Mouse (Mus musculus): ENCODE data around the gene Polr2f. TPM values are rescaled to one million over a fixed set of nuclear protein-coding genes. Genes with fewer than 3 reads are reported as not detected.

Polr2f gene
- polyA plus RNA-seq, 1 experiment from 2014 or later, result 336 TPM

- DNase-seq (ENCODE audit: low spot score) (peak; percentile 93), ATAC-seq (ENCODE audit: low FRiP score) (peak; percentile 58)
- Histone ChIP-seq H3K36me3 (ENCODE audit: control insufficient read depth, insufficient read depth, low read length) (peaks cover 9% of the 10 kb centered on the region; the same call in 1 of the 2 replicates), H3K4me3 (ENCODE audit: low read depth, low read length) (no peak overlapping the region), H3K9me3 (ENCODE audit: control insufficient read depth, low read length) (no peaks in the 10 kb centered on the region), H3K27me3 (ENCODE audit: control insufficient read depth, insufficient read depth, low read length) (no peaks in the 10 kb centered on the region), H3K4me2 (replicated peaks; ENCODE audit: low read depth, low read length) (no peak overlapping the region), H3K4me1 (replicated peaks; ENCODE audit: control insufficient read depth, insufficient read depth, low read length) (peaks cover 7% of the 10 kb centered on the region; the same call in 1 of the 2 replicates), H3K27ac (ENCODE audit: low read depth, low read length) (no peak overlapping the region), H3K9ac (ENCODE audit: low read depth, low read length) (no peak overlapping the region)
- 54% methylated on average over 7 of the region's 7 CpGs for WGBS
Measured at GRCm38 (mm10) chr15:79148533-79148932, 7.7 kb downstream of the Polr2f start.

- 67% methylated on average over 8 of the region's 8 CpGs for WGBS
- no peaks in the 10 kb centered on the region for H3K27me3 ChIP-seq (ENCODE audit: control insufficient read depth, insufficient read depth, low read length)
- H3K36me3 ChIP-seq (ENCODE audit: control insufficient read depth, insufficient read depth, low read length), result peaks cover 4% of the 10 kb centered on the region; the same call in 1 of the 2 replicates
- H3K4me1 ChIP-seq (replicated peaks; ENCODE audit: control insufficient read depth, insufficient read depth, low read length), result peaks cover 16% of the 10 kb centered on the region
- H3K27ac ChIP-seq (ENCODE audit: low read depth, low read length), result peak overlapping the region; percentile 80
- no peaks in the 10 kb centered on the region for H3K9me3 ChIP-seq (ENCODE audit: control insufficient read depth, low read length)
- no peak overlapping the region for H3K4me2 ChIP-seq (replicated peaks; ENCODE audit: low read depth, low read length)
- DNase-seq (ENCODE audit: low spot score), result peak; percentile 57
- ATAC-seq (ENCODE audit: low FRiP score), result peak; percentile 54
- peak overlapping the region; percentile 8; the same call in 1 of the 2 replicates for H3K9ac ChIP-seq (ENCODE audit: low read depth, low read length)
- no peak overlapping the region for H3K4me3 ChIP-seq (ENCODE audit: low read depth, low read length)
Measured at GRCm38 (mm10) chr15:79151881-79152280, 11.1 kb downstream of the Polr2f start.

DNA sequence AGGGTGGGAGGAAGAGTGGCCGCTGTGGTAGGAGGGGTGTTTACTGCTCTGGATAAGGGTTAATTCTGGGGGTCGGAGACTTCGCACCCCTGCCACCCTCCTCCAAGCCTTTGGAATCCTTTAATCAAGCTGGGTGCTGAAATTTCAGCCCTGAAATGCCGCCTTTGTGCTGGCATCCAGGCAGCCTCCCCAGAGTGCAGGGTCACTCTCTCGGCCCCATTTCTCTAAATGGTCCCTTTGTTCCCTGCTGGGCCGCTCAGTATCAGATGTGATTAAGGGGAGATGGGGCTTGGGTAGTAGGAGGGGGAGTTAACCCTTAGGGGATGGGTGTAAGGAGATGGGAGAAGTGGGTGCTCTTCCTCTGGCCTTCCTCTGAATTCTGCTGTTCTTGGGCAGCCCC is 11.9 kb downstream of the Polr2f start:
- ATAC-seq (ENCODE audit: low FRiP score), result no peak
- Histone ChIP-seq H3K4me2 (replicated peaks; ENCODE audit: low read depth, low read length) (no peak overlapping the region), H3K27me3 (ENCODE audit: control insufficient read depth, insufficient read depth, low read length) (no peaks in the 10 kb centered on the region), H3K27ac (ENCODE audit: low read depth, low read length) (peak overlapping the region; percentile 80), H3K36me3 (ENCODE audit: control insufficient read depth, insufficient read depth, low read length) (no peaks in the 10 kb centered on the region), H3K4me1 (replicated peaks; ENCODE audit: control insufficient read depth, insufficient read depth, low read length) (peaks cover 16% of the 10 kb centered on the region), H3K4me3 (ENCODE audit: low read depth, low read length) (no peak overlapping the region), H3K9ac (ENCODE audit: low read depth, low read length) (no peak overlapping the region), H3K9me3 (ENCODE audit: control insufficient read depth, low read length) (no peaks in the 10 kb centered on the region)
- no peak for DNase-seq (ENCODE audit: low spot score)
- 44% methylated on average over 6 of the region's 6 CpGs for WGBS

GRCm38 (mm10) chr15:79155572-79155971 is 14.8 kb downstream of the Polr2f start:
- 24% methylated on average over 3 of the region's 3 CpGs for WGBS
- Histone ChIP-seq H3K4me1 (replicated peaks; ENCODE audit: control insufficient read depth, insufficient read depth, low read length) (peaks cover 16% of the 10 kb centered on the region), H3K4me2 (replicated peaks; ENCODE audit: low read depth, low read length) (no peak overlapping the region), H3K27ac (ENCODE audit: low read depth, low read length) (no peak overlapping the region), H3K9ac (ENCODE audit: low read depth, low read length) (peak overlapping the region; percentile 37; the same call in 1 of the 2 replicates), H3K36me3 (ENCODE audit: control insufficient read depth, insufficient read depth, low read length) (no peaks in the 10 kb centered on the region), H3K9me3 (ENCODE audit: control insufficient read depth, low read length) (no peaks in the 10 kb centered on the region), H3K4me3 (ENCODE audit: low read depth, low read length) (no peak overlapping the region), H3K27me3 (ENCODE audit: control insufficient read depth, insufficient read depth, low read length) (no peaks in the 10 kb centered on the region)
- ATAC-seq (ENCODE audit: low FRiP score) (no peak), DNase-seq (ENCODE audit: low spot score) (no peak)

- 69% methylated on average over 7 of the region's 7 CpGs for WGBS
- H3K4me2 ChIP-seq (replicated peaks; ENCODE audit: low read depth, low read length), result no peak overlapping the region
- no peak overlapping the region for H3K27ac ChIP-seq (ENCODE audit: low read depth, low read length)
Measured at GRCm38 (mm10) chr15:79162301-79162700, 21.5 kb downstream of the Polr2f start.

DNA sequence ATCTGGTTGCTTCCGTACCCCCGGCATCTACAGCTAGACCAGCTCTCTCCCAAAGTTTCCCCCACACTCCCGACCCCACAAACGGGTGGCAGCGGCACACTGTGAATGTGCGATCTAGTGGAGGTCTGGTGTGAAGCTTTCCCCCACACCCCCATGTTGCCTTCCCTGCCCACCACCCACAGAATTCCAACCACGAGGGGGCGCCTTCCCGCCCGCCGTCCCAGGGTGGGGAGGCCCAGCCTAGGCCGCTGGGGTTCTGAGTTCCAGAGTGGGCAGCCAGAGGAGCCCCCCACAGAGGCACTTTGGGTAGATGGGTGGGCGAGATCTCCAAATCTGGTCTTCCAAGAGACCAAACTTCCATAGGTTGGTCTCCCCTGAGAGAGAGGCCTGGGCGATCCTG is 22.0 kb downstream of the Polr2f start:
- DNase-seq (ENCODE audit: low spot score), result no peak
- peaks cover 42% of the 10 kb centered on the region for H3K27me3 ChIP-seq (ENCODE audit: control insufficient read depth, insufficient read depth, low read length)

More at GRCm38 (mm10) chr15:79162301-79162700, 21.5 kb downstream of the Polr2f start:
- Histone ChIP-seq H3K27me3 (ENCODE audit: control insufficient read depth, insufficient read depth, low read length) (peaks cover 42% of the 10 kb centered on the region), H3K9ac (ENCODE audit: low read depth, low read length) (no peak overlapping the region), H3K4me1 (replicated peaks; ENCODE audit: control insufficient read depth, insufficient read depth, low read length) (peaks cover 6% of the 10 kb centered on the region), H3K4me3 (ENCODE audit: low read depth, low read length) (peak overlapping the region; percentile 23; the same call in 1 of the 2 replicates), H3K36me3 (ENCODE audit: control insufficient read depth, insufficient read depth, low read length) (no peaks in the 10 kb centered on the region), H3K9me3 (ENCODE audit: control insufficient read depth, low read length) (no peaks in the 10 kb centered on the region)
- no peak for ATAC-seq (ENCODE audit: low FRiP score)
- no peak for DNase-seq (ENCODE audit: low spot score)

GRCm38 (mm10) chr15:79164251-79164650 is 23.4 kb downstream of the Polr2f start:
- no peak overlapping the region for H3K4me2 ChIP-seq (replicated peaks; ENCODE audit: low read depth, low read length)
- peaks cover 6% of the 10 kb centered on the region for H3K4me1 ChIP-seq (replicated peaks; ENCODE audit: control insufficient read depth, insufficient read depth, low read length)
- H3K27ac ChIP-seq (ENCODE audit: low read depth, low read length), result no peak overlapping the region
- no peak overlapping the region for H3K9ac ChIP-seq (ENCODE audit: low read depth, low read length)
- no peak for ATAC-seq (ENCODE audit: low FRiP score)
- H3K9me3 ChIP-seq (ENCODE audit: control insufficient read depth, low read length), result no peaks in the 10 kb centered on the region
- DNase-seq (ENCODE audit: low spot score), result peak; percentile 41
- H3K4me3 ChIP-seq (ENCODE audit: low read depth, low read length), result no peak overlapping the region
- no peaks in the 10 kb centered on the region for H3K36me3 ChIP-seq (ENCODE audit: control insufficient read depth, insufficient read depth, low read length)
- peaks cover 42% of the 10 kb centered on the region for H3K27me3 ChIP-seq (ENCODE audit: control insufficient read depth, insufficient read depth, low read length)
- WGBS, result 4% methylated on average over 11 of the region's 15 CpGs

More for the DNA sequence above, 22.0 kb downstream of the Polr2f start:
- peak overlapping the region; percentile 23 for H3K4me3 ChIP-seq (ENCODE audit: low read depth, low read length)
- no peaks in the 10 kb centered on the region for H3K9me3 ChIP-seq (ENCODE audit: control insufficient read depth, low read length)
- H3K27ac ChIP-seq (ENCODE audit: low read depth, low read length), result no peak overlapping the region
- no peak for ATAC-seq (ENCODE audit: low FRiP score)
- no peak overlapping the region; the same call in 1 of the 2 replicates for H3K4me2 ChIP-seq (replicated peaks; ENCODE audit: low read depth, low read length)
- H3K9ac ChIP-seq (ENCODE audit: low read depth, low read length), result 0 out of 2 replicates have a peak overlapping the region, but pooled peaks have one; percentile 24
- H3K4me1 ChIP-seq (replicated peaks; ENCODE audit: control insufficient read depth, insufficient read depth, low read length), result peaks cover 6% of the 10 kb centered on the region
- WGBS, result 41% methylated on average over 14 of the region's 14 CpGs
- H3K36me3 ChIP-seq (ENCODE audit: control insufficient read depth, insufficient read depth, low read length), result no peaks in the 10 kb centered on the region

GRCm38 (mm10) chr15:79165140-79165539 is 24.3 kb downstream of the Polr2f start, which contains the start of gene Sox10:
Gene Sox10, minus strand, starts transcription at chr15:79165240.
- H3K4me2 ChIP-seq (replicated peaks; ENCODE audit: low read depth, low read length), result no peak within 1 kb of the TSS; the same call in 1 of the 2 replicates
- H3K4me1 ChIP-seq (replicated peaks; ENCODE audit: control insufficient read depth, insufficient read depth, low read length), result peaks cover 6% of the 10 kb centered on the region
- no peak for ATAC-seq (ENCODE audit: low FRiP score)
- H3K9ac ChIP-seq (ENCODE audit: low read depth, low read length), result 0 out of 2 replicates have a peak within 1 kb of the TSS, but pooled peaks have one; percentile 11
- no peak for DNase-seq (ENCODE audit: low spot score)
- peaks cover 42% of the 10 kb centered on the region for H3K27me3 ChIP-seq (ENCODE audit: control insufficient read depth, insufficient read depth, low read length)
- H3K4me3 ChIP-seq (ENCODE audit: low read depth, low read length), result no peak within 1 kb of the TSS
- H3K27ac ChIP-seq (ENCODE audit: low read depth, low read length), result peak within 1 kb of the TSS; percentile 67
- H3K9me3 ChIP-seq (ENCODE audit: control insufficient read depth, low read length), result no peaks in the 10 kb centered on the region
- no peaks in the 10 kb centered on the region for H3K36me3 ChIP-seq (ENCODE audit: control insufficient read depth, insufficient read depth, low read length)
- 36% methylated on average over 5 of the region's 5 CpGs for WGBS

- no peak overlapping the region for H3K4me2 ChIP-seq (replicated peaks; ENCODE audit: low read depth, low read length)
- no peak overlapping the region for H3K4me3 ChIP-seq (ENCODE audit: low read depth, low read length)
- ATAC-seq (ENCODE audit: low FRiP score) (peak; percentile 68; the same call in 1 of the 2 replicates), DNase-seq (ENCODE audit: low spot score) (peak; percentile 41)
- H3K36me3 ChIP-seq (ENCODE audit: control insufficient read depth, insufficient read depth, low read length), result no peaks in the 10 kb centered on the region
- H3K27ac ChIP-seq (ENCODE audit: low read depth, low read length), result no peak overlapping the region
- H3K27me3 ChIP-seq (ENCODE audit: control insufficient read depth, insufficient read depth, low read length), result peaks cover 38% of the 10 kb centered on the region
- no peaks in the 10 kb centered on the region for H3K9me3 ChIP-seq (ENCODE audit: control insufficient read depth, low read length)
- WGBS, result 43% methylated on average over 8 of the region's 8 CpGs
- peaks cover 6% of the 10 kb centered on the region for H3K4me1 ChIP-seq (replicated peaks; ENCODE audit: control insufficient read depth, insufficient read depth, low read length)
- H3K9ac ChIP-seq (ENCODE audit: low read depth, low read length), result no peak overlapping the region
Measured at GRCm38 (mm10) chr15:79166712-79167111, 25.9 kb downstream of the Polr2f start.

All from hindbrain, embryonic 11.5 days (tissue).